Mouse (Mus musculus) colon, adult 2 months (tissue): ENCODE measurements around the gene Nt5m. TPM values are rescaled to one million over a fixed set of nuclear protein-coding genes. Genes with fewer than 3 reads are reported as not detected.

Experiments used
- polyA plus RNA-seq: library from polyadenylated mRNA; depleted of rRNA; stranded (reverse); fragments of >200 nt; gene quantifications from 2 replicates; pipeline ENCODE4 v1.2.3, GENCODE M21; 2012; rRNA removed

Gene Nt5m
- polyA plus RNA-seq = 22.6 and 25.4 TPM in 2 replicates

GRCm38 (mm10) chr11:59839008-59839458, at the start of gene Nt5m:
TSS of gene Nt5m (plus strand) at chr11:59839447.

GRCm38 (mm10) chr11:59809670-59810474, 29.4 kb upstream of the Nt5m start, which contains the start of gene Flcn:
TSS of gene Flcn (minus strand) at chr11:59810016.

GRCm38 (mm10) chr11:59839459-59840126, 346 bp downstream of the Nt5m start, which contains the start of gene Cops3:
TSS of gene Cops3 (minus strand) at chr11:59839838.

Other genes with a start within 250 kb of the Nt5m start
- not detected in 2 replicates for gene Olfr223, start 246.2 kb upstream of the Nt5m start, polyA plus RNA-seq
- 90.4 and 97.4 TPM in 2 replicates for gene Mprip, start 178.1 kb upstream of the Nt5m start, polyA plus RNA-seq
- 1.2 TPM in 2 replicates for gene Pld6, start 51.8 kb upstream of the Nt5m start, polyA plus RNA-seq
- gene Flcn, start 29.4 kb upstream of the Nt5m start, polyA plus RNA-seq = 31.9 and 36.8 TPM in 2 replicates
- 13.7 and 14.4 TPM in 2 replicates for gene Cops3, start 391 bp downstream of the Nt5m start, polyA plus RNA-seq
- 23.1 and 23.7 TPM in 2 replicates for gene Med9, start 108.8 kb downstream of the Nt5m start, polyA plus RNA-seq
- gene Rasd1, start 125.5 kb downstream of the Nt5m start, polyA plus RNA-seq = 22.7 and 24.5 TPM in 2 replicates
- 16.2 and 21.2 TPM in 2 replicates for gene Pemt, start 207.0 kb downstream of the Nt5m start, polyA plus RNA-seq